Mouse (Mus musculus) heart, embryonic 11.5 days (tissue): ENCODE data around the gene Angpt4. TPM values are rescaled to one million over a fixed set of nuclear protein-coding genes. Genes with fewer than 3 reads are reported as not detected.

Source experiments
- ATAC-seq: fragments of 200-750 bp; cut with Nextera tagmentation; replicated peaks from 2 replicates; pipeline ENCODE4 v1.8.0; 2017; ENCODE audit warnings: moderate library complexity; ENCODE audit not compliant: insufficient number of reproducible peaks, low FRiP score, low TSS enrichment
- H3K27ac ChIP-seq: fragments of 300-500 bp; sonication (generic); 2 replicates; pipeline ENCODE4 v1.5.1; 2014; ENCODE audit warnings: mild to moderate bottlenecking, low read depth, low read length
- H3K27me3 ChIP-seq: fragments of 300-500 bp; sonication (generic); 2 replicates; pipeline ENCODE4 v1.6.1; 2014; ENCODE audit warnings: mild to moderate bottlenecking, low read length, mixed read lengths; ENCODE audit not compliant: control insufficient read depth, insufficient read depth
- H3K36me3 ChIP-seq: fragments of 300-500 bp; sonication (generic); 2 replicates; pipeline ENCODE4 v1.6.1; 2014; ENCODE audit warnings: mild to moderate bottlenecking, low read length, moderate library complexity, mixed read lengths; ENCODE audit not compliant: control insufficient read depth, insufficient read depth
- H3K4me1 ChIP-seq: fragments of 300-500 bp; sonication (generic); 2 replicates; pipeline ENCODE4 v1.6.1; 2014; ENCODE audit warnings: low read length; ENCODE audit not compliant: control insufficient read depth, insufficient read depth
- H3K4me2 ChIP-seq: fragments of 300-500 bp; sonication (generic); 2 replicates; pipeline ENCODE4 v1.6.1; 2014; ENCODE audit warnings: mild to moderate bottlenecking, moderate library complexity
- H3K4me3 ChIP-seq: fragments of 300-500 bp; sonication (generic); 2 replicates; pipeline ENCODE4 v1.5.1; 2014; ENCODE audit warnings: low read depth, low read length
- H3K9ac ChIP-seq: fragments of 300-500 bp; sonication (generic); 2 replicates; pipeline ENCODE4 v1.6.1; 2014; ENCODE audit warnings: mild to moderate bottlenecking, low read depth, low read length, moderate library complexity
- H3K9me3 ChIP-seq: fragments of 300-500 bp; sonication (generic); replicated peaks from 2 replicates; pipeline ENCODE4 v1.6.1; 2016; ENCODE audit warnings: low read length; ENCODE audit not compliant: control insufficient read depth
- WGBS: fragments of 180-500 bp; shearing (Covaris S2); extraction: QIAGEN DNeasy Blood & Tissue Kit; methylation state at CpG from one replicate; pipeline ENCODE4 v1.1.7; 2014; ENCODE audit not compliant: insufficient replicate concordance; 5-methylcytosine and 5-hydroxymethylcytosine counted together
- polyA plus RNA-seq: library from polyadenylated mRNA; unstranded; fragments of >200 nt; fragmentation: Nextera tagmentation; extraction: Ambion mirVana; gene quantifications from 2 replicates; pipeline ENCODE4 v1.2.1, GENCODE M21; 2014

Angpt4 gene
- polyA plus RNA-seq, 1 experiment from 2014 or later, result 0.21 TPM

DNA sequence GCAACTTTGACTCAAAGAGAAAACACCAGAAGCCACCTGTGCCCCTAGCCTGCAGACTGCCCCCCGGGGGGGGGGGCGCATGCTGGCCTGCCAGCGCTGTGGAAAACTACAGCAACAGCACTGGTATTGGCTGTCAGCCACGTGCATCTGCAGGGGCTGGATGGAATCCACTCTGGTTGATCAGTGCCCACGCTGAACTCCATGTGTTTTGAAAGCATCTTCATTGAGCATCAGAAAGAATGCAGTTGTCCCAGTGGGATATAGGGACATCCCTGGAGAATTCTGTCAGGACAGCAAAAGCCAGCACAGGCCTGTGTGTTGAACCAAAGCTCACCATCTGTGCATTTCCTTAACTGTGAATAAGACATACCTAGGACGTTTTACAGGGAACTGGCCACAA lies 20.0 kb upstream of the Angpt4 start:
- H3K9ac ChIP-seq, result no peak overlapping the region
- ATAC-seq, result no peak
- no peaks in the 10 kb centered on the region for H3K9me3 ChIP-seq
- H3K4me3 ChIP-seq, result no peak overlapping the region
- no peaks in the 10 kb centered on the region for H3K36me3 ChIP-seq
- no peak overlapping the region for H3K27ac ChIP-seq
- no peak overlapping the region for H3K4me2 ChIP-seq
- 58% methylated on average over 6 of the region's 6 CpGs for WGBS
- peaks cover 3% of the 10 kb centered on the region; the same call in 1 of the 2 replicates for H3K27me3 ChIP-seq
- 0 out of 2 replicates have a peak, but pooled peaks cover 3% of the 10 kb centered on the region for H3K4me1 ChIP-seq

DNA sequence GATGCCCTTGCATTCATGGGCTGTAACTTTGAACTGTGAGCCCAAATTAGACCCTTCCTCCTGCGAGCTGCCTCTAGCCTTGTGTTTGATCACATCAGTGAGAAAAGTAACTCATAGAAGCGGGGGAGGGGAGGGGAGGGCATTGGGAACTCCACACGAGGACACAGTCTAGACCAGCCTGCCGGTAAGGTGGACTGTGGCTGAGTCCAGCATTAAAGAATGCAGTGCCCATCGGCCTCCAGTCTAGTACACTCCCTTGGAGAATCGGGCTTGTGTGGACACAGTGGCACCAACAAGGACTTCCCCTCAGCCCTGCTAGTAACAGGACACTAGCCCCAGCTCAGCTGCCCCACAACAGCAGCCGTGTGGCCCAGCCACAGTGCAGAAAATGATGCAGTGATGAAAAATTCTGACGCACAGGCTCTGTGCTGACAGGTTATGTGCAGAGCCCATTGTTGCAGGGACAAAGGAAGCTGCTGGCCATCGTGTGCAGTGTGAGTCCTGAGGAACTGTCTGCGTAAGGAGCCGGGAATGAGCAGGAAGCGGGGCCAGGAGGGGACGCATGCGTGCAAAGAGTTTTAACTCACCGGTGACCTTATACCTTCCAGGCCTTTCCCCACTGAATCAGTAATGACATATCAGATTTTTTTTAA lies 17.8 kb upstream of the Angpt4 start:
- H3K27ac ChIP-seq, result no peak overlapping the region
- 0 out of 2 replicates have a peak, but pooled peaks cover 3% of the 10 kb centered on the region for H3K4me1 ChIP-seq
- no peak overlapping the region for H3K4me3 ChIP-seq
- peaks cover 3% of the 10 kb centered on the region; the same call in 1 of the 2 replicates for H3K27me3 ChIP-seq
- H3K9ac ChIP-seq, result no peak overlapping the region
- no peaks in the 10 kb centered on the region for H3K9me3 ChIP-seq
- ATAC-seq, result no peak
- no peak overlapping the region for H3K4me2 ChIP-seq
- 51% methylated on average over 15 of the region's 15 CpGs for WGBS
- H3K36me3 ChIP-seq, result no peaks in the 10 kb centered on the region

DNA sequence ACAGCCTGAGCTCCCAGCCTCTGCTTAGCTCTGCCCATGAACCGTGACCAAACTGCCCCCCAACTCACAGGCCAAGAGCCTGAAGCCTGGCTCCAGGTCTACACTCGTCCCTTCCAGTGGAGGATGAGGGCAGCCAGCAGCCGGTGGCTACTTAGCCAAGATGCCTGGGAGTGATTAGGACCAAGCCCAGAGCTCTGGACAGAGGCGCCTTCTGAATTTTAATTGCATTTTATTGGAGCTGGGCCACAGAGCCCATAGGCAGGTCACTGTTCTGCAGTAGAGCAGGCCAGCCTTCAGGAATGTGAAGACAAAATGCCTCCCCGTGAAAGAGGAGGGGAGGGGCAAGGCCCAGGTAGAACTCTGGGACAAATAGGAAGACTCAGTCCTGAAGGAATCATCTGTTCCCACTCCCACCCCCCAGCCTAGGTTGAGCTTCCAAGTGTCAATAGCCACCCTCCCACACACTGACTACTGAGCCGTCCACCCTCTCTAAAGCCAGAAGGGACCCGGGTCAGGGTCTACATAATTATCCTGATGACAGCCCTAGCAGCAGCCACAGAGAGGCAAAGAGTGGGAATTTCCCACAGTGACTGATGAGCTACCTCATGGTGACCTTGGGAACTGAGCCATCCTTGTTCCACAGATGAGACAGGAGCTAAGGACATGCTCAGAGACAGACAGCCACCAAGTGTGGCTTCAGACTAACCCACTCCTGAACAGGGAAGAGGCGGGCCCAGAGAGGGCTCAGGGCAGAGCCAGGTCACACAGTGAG lies 16.6 kb upstream of the Angpt4 start:
- WGBS, result 67% methylated on average over 8 of the region's 8 CpGs
- Histone ChIP-seq H3K4me1 (0 out of 2 replicates have a peak, but pooled peaks cover 3% of the 10 kb centered on the region), H3K9ac (no peak overlapping the region), H3K9me3 (no peaks in the 10 kb centered on the region), H3K4me3 (no peak overlapping the region), H3K4me2 (no peak overlapping the region), H3K36me3 (no peaks in the 10 kb centered on the region), H3K27me3 (0 out of 2 replicates have a peak, but pooled peaks cover 3% of the 10 kb centered on the region), H3K27ac (no peak overlapping the region)
- no peak for ATAC-seq

DNA sequence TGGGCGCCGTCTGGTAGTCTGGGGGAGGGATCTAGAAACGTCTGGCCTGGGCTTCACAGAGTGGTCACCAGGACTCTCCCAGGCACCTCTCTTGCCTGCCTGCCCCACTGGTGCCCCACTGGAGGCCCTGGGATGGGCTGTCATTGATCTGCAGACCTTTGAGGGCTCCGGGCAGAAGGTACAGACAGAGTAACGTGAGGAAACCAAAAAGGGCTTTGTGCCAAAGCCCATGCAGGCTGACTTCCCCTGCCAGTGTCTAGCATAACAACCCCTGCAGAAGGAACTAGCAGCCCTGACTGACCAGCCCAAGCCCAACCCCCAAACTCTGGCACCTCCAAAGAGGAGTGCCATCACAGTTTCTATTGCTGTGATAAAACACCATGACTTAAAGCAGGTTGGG lies 15.1 kb upstream of the Angpt4 start:
- 0 out of 2 replicates have a peak, but pooled peaks cover 3% of the 10 kb centered on the region for H3K27me3 ChIP-seq
- WGBS, result 79% methylated on average over 5 of the region's 5 CpGs
- no peak for ATAC-seq
- H3K27ac ChIP-seq, result no peak overlapping the region
- no peaks in the 10 kb centered on the region for H3K36me3 ChIP-seq
- H3K9ac ChIP-seq, result no peak overlapping the region
- H3K4me2 ChIP-seq, result no peak overlapping the region
- H3K4me1 ChIP-seq, result 0 out of 2 replicates have a peak, but pooled peaks cover 3% of the 10 kb centered on the region
- H3K4me3 ChIP-seq, result no peak overlapping the region
- no peaks in the 10 kb centered on the region for H3K9me3 ChIP-seq

DNA sequence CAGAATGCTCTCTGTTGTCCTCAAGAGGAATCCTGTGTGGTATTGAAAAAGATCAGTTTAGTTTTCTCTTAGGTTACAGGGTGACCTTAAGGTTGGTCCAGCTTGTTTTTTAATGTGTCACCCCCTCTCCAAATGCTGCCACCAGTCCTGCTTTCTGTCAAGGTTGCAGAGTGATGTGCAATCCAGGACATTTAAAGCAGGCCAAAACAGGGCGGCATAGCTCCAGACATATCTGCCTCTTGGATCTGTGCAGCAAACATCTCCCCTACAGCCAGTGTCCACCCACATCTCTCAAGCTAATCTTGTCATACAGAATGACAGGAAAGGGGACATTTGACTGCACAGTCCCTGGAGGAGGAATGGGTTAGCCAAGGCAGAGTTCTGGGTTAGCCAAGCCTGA lies 12.9 kb upstream of the Angpt4 start:
- no peak overlapping the region for H3K27ac ChIP-seq
- no peaks in the 10 kb centered on the region for H3K9me3 ChIP-seq
- 0 out of 2 replicates have a peak, but pooled peaks cover 3% of the 10 kb centered on the region for H3K4me1 ChIP-seq
- no peaks in the 10 kb centered on the region for H3K27me3 ChIP-seq
- H3K4me2 ChIP-seq, result no peak overlapping the region
- no peak overlapping the region for H3K9ac ChIP-seq
- 69% methylated on average over 1 of the region's 1 CpGs for WGBS
- no peak overlapping the region for H3K4me3 ChIP-seq
- ATAC-seq, result no peak
- no peaks in the 10 kb centered on the region for H3K36me3 ChIP-seq

DNA sequence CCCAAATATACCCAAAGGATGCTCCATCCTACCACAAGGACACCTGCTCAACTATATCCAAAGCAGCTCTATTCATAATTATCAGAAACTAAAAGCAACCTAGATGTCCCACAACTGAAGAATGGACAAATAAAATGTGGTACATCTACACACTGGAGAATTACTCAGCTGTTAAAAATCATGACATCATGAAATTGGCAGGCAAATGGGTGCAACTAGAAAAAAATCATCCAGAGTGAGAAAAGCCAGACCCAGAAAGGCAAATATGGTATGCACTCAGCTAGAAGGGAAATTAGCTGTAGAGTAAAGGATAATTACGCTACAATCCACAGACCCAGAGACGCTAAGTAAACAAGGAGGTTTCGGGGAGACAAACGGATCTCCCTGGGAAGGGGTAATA lies 10.2 kb upstream of the Angpt4 start:
- H3K9ac ChIP-seq, result no peak overlapping the region
- 58% methylated on average over 4 of the region's 4 CpGs for WGBS

DNA sequence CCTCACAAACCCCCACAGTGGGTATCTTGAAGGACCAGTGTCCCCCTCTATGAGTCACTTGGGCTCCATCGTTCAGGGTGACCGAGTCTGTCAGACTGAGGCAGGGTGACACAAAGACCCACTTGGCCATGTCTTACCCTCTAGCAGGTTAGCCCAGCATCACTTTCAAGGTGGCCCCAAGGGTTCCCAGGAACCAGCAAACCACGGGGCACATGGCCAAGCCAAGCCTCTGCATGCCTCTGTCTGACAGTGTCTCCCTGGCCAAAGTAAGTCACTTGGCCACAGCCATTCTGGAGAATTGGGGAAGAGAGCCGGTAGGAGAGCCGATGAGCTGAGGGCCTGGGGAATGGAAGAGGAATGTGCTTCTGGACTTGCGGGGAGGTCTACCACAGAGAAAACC lies 7.7 kb upstream of the Angpt4 start:
- Histone ChIP-seq H3K27me3 (no peaks in the 10 kb centered on the region), H3K4me2 (no peak overlapping the region), H3K9ac (no peak overlapping the region), H3K36me3 (no peaks in the 10 kb centered on the region), H3K9me3 (no peaks in the 10 kb centered on the region), H3K4me3 (no peak overlapping the region), H3K27ac (no peak overlapping the region), H3K4me1 (no peaks in the 10 kb centered on the region)
- no peak for ATAC-seq
- 87% methylated on average over 6 of the region's 6 CpGs for WGBS

More for the DNA sequence above, 10.2 kb upstream of the Angpt4 start:
- ATAC-seq, result no peak
- no peaks in the 10 kb centered on the region for H3K36me3 ChIP-seq
- no peak overlapping the region for H3K4me3 ChIP-seq
- H3K4me1 ChIP-seq, result no peaks in the 10 kb centered on the region
- H3K9me3 ChIP-seq, result no peaks in the 10 kb centered on the region
- no peak overlapping the region for H3K27ac ChIP-seq
- H3K27me3 ChIP-seq, result no peaks in the 10 kb centered on the region
- no peak overlapping the region for H3K4me2 ChIP-seq

DNA sequence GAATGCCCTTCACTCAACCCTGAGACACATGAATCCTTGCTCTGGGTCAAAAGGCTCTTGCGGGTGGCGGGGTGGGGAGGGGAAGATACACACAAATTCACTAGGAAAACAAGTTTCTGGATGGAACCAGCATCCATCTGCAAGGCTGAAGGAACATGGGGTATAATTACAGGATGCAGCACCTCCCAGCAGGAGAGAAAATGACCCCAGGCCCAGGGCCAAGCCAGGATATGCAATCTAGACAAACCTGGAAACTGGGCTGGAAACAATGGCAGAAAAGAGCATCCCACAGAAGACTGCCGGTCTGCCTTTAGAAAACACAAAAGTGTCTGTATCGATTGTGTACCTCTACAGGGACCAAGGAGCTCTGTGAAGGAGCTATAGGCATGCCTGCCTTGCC lies 7.1 kb upstream of the Angpt4 start:
- Histone ChIP-seq H3K4me2 (no peak overlapping the region), H3K4me1 (no peaks in the 10 kb centered on the region), H3K36me3 (no peaks in the 10 kb centered on the region), H3K9ac (no peak overlapping the region), H3K27me3 (no peaks in the 10 kb centered on the region), H3K9me3 (no peaks in the 10 kb centered on the region), H3K4me3 (no peak overlapping the region), H3K27ac (no peak overlapping the region)
- 62% methylated on average over 4 of the region's 4 CpGs for WGBS
- ATAC-seq, result no peak
